ENCODE assay signal across 27 mouse cellular contexts in genomic region chr9:69702156-69702928, GRCm38 (mm10). TPM values are rescaled to one million over a fixed set of nuclear protein-coding genes. Genes with fewer than 3 reads are reported as not detected.
"Had no signal": no experiment of that assay in that cellular context is flagged by ENCODE, and none has a peak within 500 bp of the region (broad histone marks: within the 10 kb centered on the region; RNA-seq: fewer than 3 reads in every experiment).

No protein-coding gene starts in this region.

- DNase-seq: kidney, adult 2 months; kidney, postnatal 25 days; layer of hippocampus, adult 9-11 months; liver; lung, adult 18-20 months; lung, postnatal 10 days; lung, postnatal 36 days; right cerebral cortex, adult 18-20 months; right cerebral cortex, postnatal 14 days; spleen, adult 18-20 months; thymus, adult 2 months; thymus, postnatal 25 days had no signal

- ATAC-seq: intestine, embryonic 16.5 days; liver, embryonic 12.5 days; midbrain, embryonic 16.5 days had no signal

- H3K27me3 ChIP-seq: liver, embryonic 12.5 days; liver, embryonic 15.5 days; lung, embryonic 15.5 days had no signal

- H3K9me3 ChIP-seq: limb, embryonic 10.5 days; limb, embryonic 13.5 days; liver, embryonic 12.5 days; liver, embryonic 15.5 days; lung, embryonic 15.5 days; midbrain, embryonic 12.5 days had no signal

- H3K4me1 ChIP-seq: liver, embryonic 12.5 days; liver, embryonic 15.5 days; midbrain, embryonic 12.5 days had no signal

- H3K36me3 ChIP-seq: limb, embryonic 10.5 days; limb, embryonic 13.5 days; liver, embryonic 12.5 days; liver, embryonic 15.5 days; lung, embryonic 15.5 days; midbrain, embryonic 12.5 days had no signal

- H3K4me3 ChIP-seq: layer of hippocampus, adult 2 months; limb, embryonic 10.5 days; limb, embryonic 13.5 days; liver, embryonic 12.5 days; liver, embryonic 15.5 days; lung, embryonic 15.5 days; midbrain, embryonic 12.5 days had no signal

- H3K27ac ChIP-seq: kidney, postnatal 0 days; layer of hippocampus, adult 2 months; limb, embryonic 10.5 days; limb, embryonic 13.5 days; liver, embryonic 12.5 days; liver, embryonic 15.5 days; lung, embryonic 15.5 days; midbrain, embryonic 12.5 days; stomach, postnatal 0 days had no signal

- H3K9ac ChIP-seq: limb, embryonic 13.5 days; liver, embryonic 12.5 days; liver, embryonic 15.5 days; lung, embryonic 15.5 days; midbrain, embryonic 12.5 days had no signal

- H3K4me2 ChIP-seq: limb, embryonic 13.5 days; liver, embryonic 12.5 days; liver, embryonic 15.5 days; lung, embryonic 15.5 days; midbrain, embryonic 12.5 days had no signal

RNA-seq across cellular contexts. Expression of gene Foxb1, which starts 58.4 kb away (rescaled TPM):
- total RNA-seq: layer of hippocampus, adult 2 months; layer of hippocampus, postnatal 25 days; left cerebral cortex, postnatal 25 days had no signal
- polyA plus RNA-seq: intestine, embryonic 16.5 days; kidney, adult 2 months; kidney, postnatal 0 days; large intestine, adult 2 months; liver, embryonic 12.5 days; liver, embryonic 15.5 days; lung, embryonic 15.5 days; stomach, embryonic 14.5 days; stomach, postnatal 0 days had no signal
